Mouse (Mus musculus) left cerebral cortex, adult 6 months (tissue): ENCODE results near the gene Olfr1461. TPM values are rescaled to one million over a fixed set of nuclear protein-coding genes. Genes with fewer than 3 reads are reported as not detected.

Source experiments
- long read RNA-seq, 2 experiments: library from polyadenylated mRNA; unstranded; transcript quantifications; one replicate each; pipeline ENCODE4 v2.0.0; 2019 to 2020
- polyA plus RNA-seq: library from polyadenylated mRNA; unstranded; fragments of <200 nt; fragmentation: Nextera tagmentation; gene quantifications from 2 replicates; pipeline ENCODE4 v1.2.3, GENCODE M21; 2021

Gene Olfr1461
- polyA plus RNA-seq = not detected in 2 replicates
- long read RNA-seq, experiment 1 = 0 reads
- long read RNA-seq, experiment 2 = 0 reads

GRCm38 (mm10) chr19:13162700-13163099 is at the start of gene Olfr1461:
Gene Olfr1461, plus strand, starts transcription at chr19:13163000.

GRCm38 (mm10) chr19:13149449-13149848 is 13.4 kb upstream of the Olfr1461 start, which contains the start of gene Olfr1459:
Gene Olfr1459, minus strand, starts transcription at chr19:13149549.

GRCm38 (mm10) chr19:13185434-13185833 is 22.6 kb downstream of the Olfr1461 start, which contains the start of gene Olfr1462:
Gene Olfr1462, plus strand, starts transcription at chr19:13185734.

Other genes starting within 250 kb of the Olfr1461 start
- gene Olfr1448, start 238.6 kb upstream of the Olfr1461 start, polyA plus RNA-seq = not detected in 2 replicates
- gene Olfr1449, start 232.2 kb upstream of the Olfr1461 start, polyA plus RNA-seq = not detected in 2 replicates
- not detected in 2 replicates for gene Olfr1450, start 212.7 kb upstream of the Olfr1461 start, polyA plus RNA-seq
- gene Olfr1451, start 168.0 kb upstream of the Olfr1461 start, polyA plus RNA-seq = not detected in 2 replicates
- gene Olfr1453, start 134.7 kb upstream of the Olfr1461 start, polyA plus RNA-seq = not detected in 2 replicates
- gene Olfr1454, start 102.4 kb upstream of the Olfr1461 start, polyA plus RNA-seq = not detected in 2 replicates
- gene Olfr1457, start 65.1 kb upstream of the Olfr1461 start, polyA plus RNA-seq = not detected in 2 replicates
- gene Olfr1458, start 56.2 kb upstream of the Olfr1461 start, polyA plus RNA-seq = not detected in 2 replicates
- not detected in 2 replicates for gene Olfr1459, start 13.5 kb upstream of the Olfr1461 start, polyA plus RNA-seq
- not detected in 2 replicates for gene Olfr1462, start 22.7 kb downstream of the Olfr1461 start, polyA plus RNA-seq
- not detected in 2 replicates for gene Olfr1463, start 68.3 kb downstream of the Olfr1461 start, polyA plus RNA-seq
- gene Olfr1465, start 152.5 kb downstream of the Olfr1461 start, polyA plus RNA-seq = not detected in 2 replicates
- gene Olfr1466, start 175.9 kb downstream of the Olfr1461 start, polyA plus RNA-seq = not detected in 2 replicates
- not detected in 2 replicates for gene Olfr1467, start 199.2 kb downstream of the Olfr1461 start, polyA plus RNA-seq
- not detected in 2 replicates for gene Olfr1469, start 244.8 kb downstream of the Olfr1461 start, polyA plus RNA-seq